Mouse (Mus musculus) CH12.LX (cell line): ENCODE measurements around the gene 9930022D16Rik. TPM values are rescaled to one million over a fixed set of nuclear protein-coding genes. Genes with fewer than 3 reads are reported as not detected.
A peak's percentile ranks its signal among the peaks of the same experiment; 100 is the strongest.

Source experiments
- DNase-seq: peaks from one replicate; pipeline ENCODE4 v3.0.0-alpha.2; 2013; ENCODE audit errors: extremely low read depth
- H3K27ac ChIP-seq: 2 replicates; pipeline ENCODE4 v1.5.1; 2012; ENCODE audit warnings: low read depth, mild to moderate bottlenecking, control low read depth, moderate library complexity; ENCODE audit not compliant: insufficient read depth
- H3K27me3 ChIP-seq: replicated peaks from 2 replicates; pipeline ENCODE3; 2012; ENCODE audit warnings: inconsistent platforms
- H3K36me3 ChIP-seq, 2 experiments: replicated peaks in 1 of 2; 2 replicates each; pipeline versions ENCODE3 to v1.6.1; 2012; ENCODE audit warnings: inconsistent platforms in 1 of 2, low read length in 1 of 2, mild to moderate bottlenecking in 1 of 2, mixed read lengths in 1 of 2, moderate library complexity in 1 of 2; ENCODE audit not compliant: control insufficient read depth in 1 of 2, insufficient read depth in 1 of 2
- H3K4me1 ChIP-seq, 2 experiments: 2 replicates each; pipeline ENCODE4 v1.6.1; 2012; ENCODE audit warnings: inconsistent platforms in 1 of 2, moderate library complexity in 1 of 2; ENCODE audit not compliant: insufficient read depth in 2 of 2, control insufficient read depth in 1 of 2
- H3K4me2 ChIP-seq: 2 replicates; pipeline ENCODE4 v1.6.1; 2012; ENCODE audit warnings: low read depth, mild to moderate bottlenecking, control low read depth; ENCODE audit not compliant: poor library complexity, insufficient read depth, severe bottlenecking
- H3K4me3 ChIP-seq, 3 experiments: fragments of 150-350 bp in 1 of 3; sonication (generic) in 1 of 3; replicated peaks in 1 of 3; 2 replicates each; pipeline versions ENCODE3 to v1.5.1; 2011 to 2012; ENCODE audit warnings: low read depth in 2 of 3, low read length in 2 of 3, mild to moderate bottlenecking in 2 of 3, moderate library complexity in 2 of 3, control low read depth in 1 of 3, improper control_type of control experiment in 1 of 3, inconsistent platforms in 1 of 3, mixed read lengths in 1 of 3; ENCODE audit not compliant: poor library complexity in 1 of 3
- H3K79me2 ChIP-seq: replicated peaks from 2 replicates; pipeline ENCODE4 v1.6.1; 2012; ENCODE audit warnings: mild to moderate bottlenecking, moderate library complexity; ENCODE audit not compliant: control insufficient read depth, poor library complexity, insufficient read depth, severe bottlenecking; ENCODE audit errors: extremely low read depth
- H3K9ac ChIP-seq: 2 replicates; pipeline ENCODE4 v1.6.1; 2012; ENCODE audit warnings: low read depth, mild to moderate bottlenecking, control low read depth, moderate library complexity; ENCODE audit not compliant: insufficient read depth
- H3K9me3 ChIP-seq: replicated peaks from 2 replicates; pipeline ENCODE3; 2012; ENCODE audit warnings: low read length, inconsistent platforms, mixed read lengths
- BHLHE40 ChIP-seq: IDR thresholded peaks from 2 replicates; pipeline ENCODE4 v1.6.1; 2011; ENCODE audit warnings: mild to moderate bottlenecking, low read depth, low read length, improper control_type of control experiment
- CTCF ChIP-seq, 2 experiments: IDR thresholded peaks in 1 of 2; conservative IDR thresholded peaks in 1 of 2; 2 replicates each; pipeline ENCODE4 v1.5.1; 2011 to 2012; ENCODE audit warnings: low read depth in 2 of 2, low read length in 2 of 2, improper control_type of control experiment in 1 of 2, inconsistent platforms in 1 of 2, mild to moderate bottlenecking in 1 of 2, moderate library complexity in 1 of 2
- ELF1 ChIP-seq: IDR thresholded peaks from 2 replicates; pipeline ENCODE4 v1.6.1; 2014; ENCODE audit warnings: low read depth, mild to moderate bottlenecking, inconsistent platforms, low read length, improper control_type of control experiment
- ETS1 ChIP-seq: conservative IDR thresholded peaks from 2 replicates; pipeline ENCODE4 v1.6.1; 2012; ENCODE audit warnings: low read depth, mild to moderate bottlenecking, inconsistent platforms, low read length, improper control_type of control experiment, moderate library complexity
- GABPA ChIP-seq: IDR thresholded peaks from 2 replicates; pipeline ENCODE4 v1.6.1; 2012; ENCODE audit warnings: low read depth, low read length, improper control_type of control experiment, inconsistent platforms; ENCODE audit not compliant: insufficient replicate concordance
- HCFC1 ChIP-seq: IDR thresholded peaks from 2 replicates; pipeline ENCODE4 v1.6.1; 2012; ENCODE audit warnings: low read depth, mild to moderate bottlenecking, inconsistent platforms, low read length, improper control_type of control experiment
- JUN ChIP-seq: IDR thresholded peaks from 2 replicates; pipeline ENCODE4 v1.6.1; 2011; ENCODE audit warnings: low read depth, mild to moderate bottlenecking, low read length, improper control_type of control experiment, moderate library complexity; ENCODE audit not compliant: insufficient read depth
- JUND ChIP-seq: conservative IDR thresholded peaks from 2 replicates; pipeline ENCODE4 v1.6.1; 2011; ENCODE audit warnings: low read depth, low read length, improper control_type of control experiment
- KAT2A ChIP-seq: IDR thresholded peaks from 2 replicates; pipeline ENCODE4 v1.6.1; 2012; ENCODE audit warnings: low read length, improper control_type of control experiment, inconsistent platforms; ENCODE audit not compliant: insufficient replicate concordance
- MAX ChIP-seq: IDR thresholded peaks from 2 replicates; pipeline ENCODE4 v1.6.1; 2011; ENCODE audit warnings: low read length, improper control_type of control experiment
- MAZ ChIP-seq: IDR thresholded peaks from 2 replicates; pipeline ENCODE4 v1.6.1; 2012; ENCODE audit warnings: low read depth, mild to moderate bottlenecking, inconsistent platforms, low read length, improper control_type of control experiment, moderate library complexity
- MXI1 ChIP-seq: IDR thresholded peaks from 2 replicates; pipeline ENCODE4 v1.6.1; 2011; ENCODE audit warnings: mild to moderate bottlenecking, low read depth, low read length, improper control_type of control experiment
- NRF1 ChIP-seq: IDR thresholded peaks from 2 replicates; pipeline ENCODE4 v1.6.1; 2014; ENCODE audit warnings: low read depth, mild to moderate bottlenecking, inconsistent platforms, low read length, improper control_type of control experiment, moderate library complexity
- POLR2A ChIP-seq: IDR thresholded peaks from 2 replicates; pipeline ENCODE4 v1.6.1; 2011; ENCODE audit warnings: low read depth, mild to moderate bottlenecking, improper control_type of control experiment, low read length
- RAD21 ChIP-seq: IDR thresholded peaks from 2 replicates; pipeline ENCODE4 v1.6.1; 2011; ENCODE audit warnings: low read depth, mild to moderate bottlenecking, low read length, improper control_type of control experiment, moderate library complexity
- SMC3 ChIP-seq: IDR thresholded peaks from 2 replicates; pipeline ENCODE4 v1.6.1; 2011; ENCODE audit warnings: low read depth, low read length, improper control_type of control experiment
- UBTF ChIP-seq: IDR thresholded peaks from 2 replicates; pipeline ENCODE4 v1.6.1; 2012; ENCODE audit warnings: low read depth, mild to moderate bottlenecking, inconsistent platforms, low read length, improper control_type of control experiment, moderate library complexity
- USF2 ChIP-seq: conservative IDR thresholded peaks from 2 replicates; pipeline ENCODE4 v1.6.1; 2011; ENCODE audit warnings: low read depth, low read length, improper control_type of control experiment
- ZC3H11A ChIP-seq: IDR thresholded peaks from 2 replicates; pipeline ENCODE4 v1.6.1; 2012; ENCODE audit warnings: low read depth, mild to moderate bottlenecking, inconsistent platforms, low read length, improper control_type of control experiment
- ZMIZ1 ChIP-seq: IDR thresholded peaks from 2 replicates; pipeline ENCODE4 v1.6.1; 2012; ENCODE audit warnings: low read depth, mild to moderate bottlenecking, inconsistent platforms, low read length, improper control_type of control experiment
- ZNF384 ChIP-seq: IDR thresholded peaks from 2 replicates; pipeline ENCODE4 v1.6.1; 2012; ENCODE audit warnings: low read depth, low read length, improper control_type of control experiment, inconsistent platforms
- dilution Hi-C: fragments of 300-500 bp; cut with MboI; formaldehyde crosslinking; loops from 2 replicates; pipeline ENCODE4 v1.14.3; 2020; ENCODE audit warnings: low sequenced_read_pairs; ENCODE audit not compliant: extremely low pct_unique_long_range_greater_than_20kb, extremely low pct_ligation_motif_present
- in situ Hi-C: fragments of 300-500 bp; cut with MboI; formaldehyde crosslinking; loops from 3 replicates; pipeline ENCODE4 v1.14.3; 2019; ENCODE audit warnings: low sequenced_read_pairs, low pct_ligation_motif_present, low pct_unique_long_range_greater_than_20kb, mixed read lengths
- polyA plus RNA-seq: library from polyadenylated mRNA; unstranded; fragments of >175 nt; gene quantifications from 2 replicates; pipeline ENCODE4 v1.2.1, GENCODE M21; 2012; ENCODE audit warnings: low read depth; ENCODE audit not compliant: insufficient read length
- total RNA-seq, 2 experiments: library from RNA; depleted of rRNA; stranded (reverse); fragments of 300-350 nt in 1 of 2; fragments of >200 nt in 1 of 2; gene quantifications; 2 replicates each; pipeline ENCODE4 v1.2.3; 2012 to 2014

9930022D16Rik gene
- total and polyA plus RNA-seq, 3 experiments = 0.08 TPM; not detected in 1

DNA sequence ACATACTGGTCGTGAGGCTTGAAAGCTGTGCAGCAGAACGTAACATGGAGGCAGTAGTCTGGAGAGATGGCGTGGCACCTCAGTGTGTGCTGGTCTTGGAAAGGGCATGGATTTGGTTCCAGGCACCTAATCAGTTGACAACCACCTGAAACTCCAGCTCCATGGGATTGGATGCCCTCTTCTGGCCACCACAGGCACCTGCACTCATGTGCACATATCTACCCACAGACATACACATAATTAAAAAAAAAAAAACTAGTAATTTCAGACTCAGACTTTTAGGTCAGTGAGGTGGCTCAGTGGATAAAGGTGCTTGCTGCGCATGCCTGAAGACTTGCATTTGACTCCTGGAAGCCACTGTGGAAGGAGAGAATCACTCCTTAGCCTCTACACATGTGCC lies 8.5 kb downstream of the 9930022D16Rik start:
- TF ChIP-seq CTCF (conservative IDR thresholded peaks at IDR 0.05 in 1 of 2, IDR thresholded peaks at IDR 0.05 in 1 of 2; ENCODE audit: low read depth in 2 of 2, low read length in 2 of 2) = peak in 1 of 2 experiments; percentile 28; a peak in 2 of 4 replicates
- TF ChIP-seq ZNF384 = no peak
- in situ Hi-C loops = no loop called here
- Histone ChIP-seq H3K27ac (no peak overlapping the region), H3K9me3 (peaks cover 9% of the 10 kb centered on the region), H3K79me2 (no peaks in the 10 kb centered on the region; the same call in 1 of the 2 replicates), H3K4me3 (no peak overlapping the region), H3K27me3 (no peaks in the 10 kb centered on the region), H3K4me2 (no peak overlapping the region), H3K36me3 (no peaks in the 10 kb centered on the region), H3K4me1 (peaks cover 22 to 61% of the 10 kb centered on the region in 2 experiments; a peak in 3 of 4 replicates), H3K9ac (no peak overlapping the region)
- dilution Hi-C loops = no loop called here
- no peak for DNase-seq

DNA sequence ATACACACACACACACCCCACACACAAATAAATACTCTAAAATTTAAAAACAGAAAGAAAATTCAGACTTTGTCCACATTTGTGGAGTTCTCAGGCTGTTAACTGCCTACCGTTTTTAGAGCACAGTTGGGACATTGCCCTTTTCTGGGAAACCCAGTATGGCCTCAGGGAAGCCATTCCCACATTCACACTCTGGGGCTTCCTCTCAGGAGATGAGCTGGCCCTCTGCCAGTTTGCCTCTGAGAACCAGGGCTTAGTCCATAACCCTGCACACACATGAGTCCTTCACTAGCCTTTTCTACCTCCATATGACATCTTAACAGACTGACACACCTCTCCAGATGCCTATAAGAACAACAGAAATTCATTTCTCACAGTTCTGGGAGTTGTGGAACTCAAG lies 9.6 kb downstream of the 9930022D16Rik start:
- Histone ChIP-seq H3K79me2 (no peaks in the 10 kb centered on the region; the same call in 1 of the 2 replicates), H3K36me3 (no peaks in the 10 kb centered on the region), H3K27ac (no peak overlapping the region), H3K4me1 (peaks cover 17 to 54% of the 10 kb centered on the region in 2 experiments; a peak in 3 of 4 replicates), H3K27me3 (no peaks in the 10 kb centered on the region), H3K9me3 (peaks cover 9% of the 10 kb centered on the region), H3K4me2 (no peak overlapping the region), H3K4me3 (no peak overlapping the region), H3K9ac (no peak overlapping the region)
- DNase-seq = no peak
- dilution Hi-C loops = no loop called here
- TF ChIP-seq JUND (no peak), CTCF (conservative IDR thresholded peaks at IDR 0.05 in 1 of 2, IDR thresholded peaks at IDR 0.05 in 1 of 2; ENCODE audit: low read depth in 2 of 2, low read length in 2 of 2) (no peak), GABPA (no peak), RAD21 (no peak), UBTF (no peak), HCFC1 (no peak)
- in situ Hi-C loops = no loop called here

DNA sequence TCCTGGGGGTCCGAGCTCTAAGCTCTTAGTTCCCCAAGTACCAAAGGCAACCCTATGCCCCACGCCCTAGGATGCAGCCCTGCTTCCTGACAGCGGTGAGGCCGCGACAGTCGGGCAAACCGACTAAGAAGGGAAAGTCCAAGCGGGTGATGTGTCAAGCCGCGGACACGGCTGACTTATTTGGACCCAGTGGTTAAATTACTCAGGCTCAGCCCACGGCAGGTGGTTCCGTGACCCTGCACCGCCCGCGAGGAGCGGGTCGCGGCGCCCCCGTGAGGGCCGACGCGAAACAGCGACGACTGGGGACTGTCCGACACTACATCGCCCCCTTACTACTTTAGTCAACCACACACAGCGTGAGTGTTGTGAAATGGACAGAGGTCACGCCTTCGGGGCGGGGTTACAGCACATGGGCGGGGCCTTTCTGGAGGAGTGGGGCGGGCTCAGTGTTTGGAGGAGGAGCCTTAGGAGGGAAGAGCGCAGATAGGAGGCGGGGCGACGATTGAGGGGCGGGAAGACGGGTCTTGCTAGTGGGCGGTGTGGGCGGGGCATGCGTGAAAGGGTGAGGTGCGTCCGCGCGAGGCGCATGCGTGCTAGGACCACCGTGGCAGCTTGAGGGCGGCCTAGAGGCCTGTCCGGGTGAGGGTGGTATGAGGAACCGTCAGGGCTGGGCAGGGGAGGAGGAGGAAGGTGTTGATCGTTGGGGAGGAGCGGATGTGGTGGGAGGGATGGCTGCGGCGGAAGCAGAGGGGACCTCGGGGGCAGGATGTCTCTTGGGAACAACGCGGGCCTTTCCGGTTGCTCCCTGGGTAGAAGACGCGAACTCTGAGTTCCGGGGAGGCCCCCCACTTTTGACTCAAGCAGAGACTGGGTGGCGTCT lies 11.9 kb downstream of the 9930022D16Rik start, which contains the start of gene Amz2:
TSS of gene Amz2 (plus strand) at position 555 of the 880 bp plus-strand sequence.
- DNase-seq = peak; percentile 100
- H3K9me3 ChIP-seq = peaks cover 9% of the 10 kb centered on the region
- in situ Hi-C loops (loop anchor here (5.0 kb wide), 1 partner anchor 93 kb away; no protein-coding TSS in a partner anchor), dilution Hi-C loops (no loop called here)
- H3K4me1 ChIP-seq = peaks cover 17 to 41% of the 10 kb centered on the region in 2 experiments; a peak in 3 of 4 replicates
- H3K27me3 ChIP-seq = no peaks in the 10 kb centered on the region
- H3K36me3 ChIP-seq = peaks cover 14 to 20% of the 10 kb centered on the region in 2 experiments
- H3K4me2 ChIP-seq = peak within 1 kb of the TSS; percentile 89
- H3K9ac ChIP-seq = peak within 1 kb of the TSS; percentile 76
- H3K4me3 ChIP-seq = peak within 1 kb of the TSS; percentile 57 to 77 (median 70)
- no peaks in the 10 kb centered on the region; the same call in 1 of the 2 replicates for H3K79me2 ChIP-seq
- H3K27ac ChIP-seq = peak within 1 kb of the TSS; percentile 82
- TF ChIP-seq POLR2A (peak; percentile 56; the same call in 1 of the 2 replicates), CTCF (conservative IDR thresholded peaks at IDR 0.05 in 1 of 2, IDR thresholded peaks at IDR 0.05 in 1 of 2; ENCODE audit: low read depth in 2 of 2, low read length in 2 of 2) (peak; percentile 29 to 100; a peak in 3 of 4 replicates), BHLHE40 (peak; percentile 100), MAZ (peak; percentile 98), USF2 (no peak), UBTF (peak; percentile 79), RAD21 (peak; percentile 98), JUN (peak; percentile 73), ZC3H11A (peak; percentile 81), ZMIZ1 (peak; percentile 78), SMC3 (peak; percentile 98), MXI1 (peak; percentile 77), ZNF384 (peak; percentile 70; the same call in 1 of the 2 replicates), ETS1 (peak; percentile 99), HCFC1 (peak; percentile 86), ELF1 (peak; percentile 91), MAX (peak; percentile 75), NRF1 (peak; percentile 98), KAT2A (peak; percentile 86; the same call in 1 of the 2 replicates)
